Mouse (Mus musculus): Measurements from ENCODE around the gene Cks1b. TPM values are rescaled to one million over a fixed set of nuclear protein-coding genes. Genes with fewer than 3 reads are reported as not detected.

Cks1b gene
- polyA plus RNA-seq, 1 experiment from 2014 or later: 13.1 TPM

- Histone ChIP-seq H3K79me2 (ENCODE audit: inconsistent target) (peaks cover 20% of the 10 kb centered on the region), H3K36me3 (ENCODE audit: inconsistent target) (no peaks in the 10 kb centered on the region; the same call in 1 of the 2 replicates), H3K4me3 (ENCODE audit: inconsistent target) (peak overlapping the region; percentile 85), H3K27ac (no peak overlapping the region)
- WGBS (ENCODE audit: missing documents): 4% methylated on average over 37 of the region's 44 CpGs
Observed at GRCm38 (mm10) chr3:89395806-89396653, 22.2 kb downstream of the Cks1b start.

GRCm38 (mm10) chr3:89395419-89395805, 22.8 kb downstream of the Cks1b start:
- Histone ChIP-seq H3K4me3 (ENCODE audit: inconsistent target) (peak overlapping the region; percentile 85), H3K79me2 (ENCODE audit: inconsistent target) (peaks cover 27% of the 10 kb centered on the region), H3K27ac (peak overlapping the region; percentile 96), H3K36me3 (ENCODE audit: inconsistent target) (no peaks in the 10 kb centered on the region; the same call in 1 of the 2 replicates)
- 9% methylated on average over 10 of the region's 10 CpGs for WGBS (ENCODE audit: missing documents)

- Histone ChIP-seq H3K27ac (peak overlapping the region; percentile 96), H3K79me2 (ENCODE audit: inconsistent target) (peaks cover 32% of the 10 kb centered on the region), H3K4me3 (ENCODE audit: inconsistent target) (peak overlapping the region; percentile 85), H3K36me3 (ENCODE audit: inconsistent target) (no peaks in the 10 kb centered on the region; the same call in 1 of the 2 replicates)
- WGBS (ENCODE audit: missing documents): 0% methylated on average over 11 of the region's 12 CpGs
Observed at GRCm38 (mm10) chr3:89394894-89395256, 23.3 kb downstream of the Cks1b start.

GRCm38 (mm10) chr3:89394006-89394893, 23.9 kb downstream of the Cks1b start, which contains the start of gene Zbtb7b:
Zbtb7b (minus strand) TSS chr3:89394776.
- Histone ChIP-seq H3K79me2 (ENCODE audit: inconsistent target) (peaks cover 38% of the 10 kb centered on the region), H3K4me3 (ENCODE audit: inconsistent target) (peak within 1 kb of the TSS; percentile 85), H3K27ac (peak within 1 kb of the TSS; percentile 96), H3K36me3 (ENCODE audit: inconsistent target) (no peaks in the 10 kb centered on the region; the same call in 1 of the 2 replicates)
- WGBS (ENCODE audit: missing documents): under 1% methylated on average over 40 of the region's 42 CpGs

- Histone ChIP-seq H3K36me3 (ENCODE audit: inconsistent target) (no peaks in the 10 kb centered on the region), H3K27ac (peak overlapping the region; percentile 96), H3K79me2 (ENCODE audit: inconsistent target) (peaks cover 43% of the 10 kb centered on the region), H3K4me3 (ENCODE audit: inconsistent target) (peak overlapping the region; percentile 85)
- WGBS (ENCODE audit: missing documents): 5% methylated on average over 15 of the region's 15 CpGs
Observed at GRCm38 (mm10) chr3:89393605-89394004, 24.6 kb downstream of the Cks1b start.

GRCm38 (mm10) chr3:89392871-89393311, 25.3 kb downstream of the Cks1b start:
- H3K4me3 ChIP-seq (ENCODE audit: inconsistent target): peak overlapping the region; percentile 85
- H3K36me3 ChIP-seq (ENCODE audit: inconsistent target): no peaks in the 10 kb centered on the region
- peak overlapping the region; percentile 96 for H3K27ac ChIP-seq
- H3K79me2 ChIP-seq (ENCODE audit: inconsistent target): peaks cover 50% of the 10 kb centered on the region
- WGBS (ENCODE audit: missing documents): 0% methylated on average over 19 of the region's 24 CpGs

GRCm38 (mm10) chr3:89391663-89392511, 26.3 kb downstream of the Cks1b start:
- peak overlapping the region; percentile 96 for H3K27ac ChIP-seq
- peak overlapping the region; percentile 85 for H3K4me3 ChIP-seq (ENCODE audit: inconsistent target)
- no peaks in the 10 kb centered on the region for H3K36me3 ChIP-seq (ENCODE audit: inconsistent target)
- H3K79me2 ChIP-seq (ENCODE audit: inconsistent target): peaks cover 60% of the 10 kb centered on the region
- 1% methylated on average over 47 of the region's 56 CpGs for WGBS (ENCODE audit: missing documents)

DNA sequence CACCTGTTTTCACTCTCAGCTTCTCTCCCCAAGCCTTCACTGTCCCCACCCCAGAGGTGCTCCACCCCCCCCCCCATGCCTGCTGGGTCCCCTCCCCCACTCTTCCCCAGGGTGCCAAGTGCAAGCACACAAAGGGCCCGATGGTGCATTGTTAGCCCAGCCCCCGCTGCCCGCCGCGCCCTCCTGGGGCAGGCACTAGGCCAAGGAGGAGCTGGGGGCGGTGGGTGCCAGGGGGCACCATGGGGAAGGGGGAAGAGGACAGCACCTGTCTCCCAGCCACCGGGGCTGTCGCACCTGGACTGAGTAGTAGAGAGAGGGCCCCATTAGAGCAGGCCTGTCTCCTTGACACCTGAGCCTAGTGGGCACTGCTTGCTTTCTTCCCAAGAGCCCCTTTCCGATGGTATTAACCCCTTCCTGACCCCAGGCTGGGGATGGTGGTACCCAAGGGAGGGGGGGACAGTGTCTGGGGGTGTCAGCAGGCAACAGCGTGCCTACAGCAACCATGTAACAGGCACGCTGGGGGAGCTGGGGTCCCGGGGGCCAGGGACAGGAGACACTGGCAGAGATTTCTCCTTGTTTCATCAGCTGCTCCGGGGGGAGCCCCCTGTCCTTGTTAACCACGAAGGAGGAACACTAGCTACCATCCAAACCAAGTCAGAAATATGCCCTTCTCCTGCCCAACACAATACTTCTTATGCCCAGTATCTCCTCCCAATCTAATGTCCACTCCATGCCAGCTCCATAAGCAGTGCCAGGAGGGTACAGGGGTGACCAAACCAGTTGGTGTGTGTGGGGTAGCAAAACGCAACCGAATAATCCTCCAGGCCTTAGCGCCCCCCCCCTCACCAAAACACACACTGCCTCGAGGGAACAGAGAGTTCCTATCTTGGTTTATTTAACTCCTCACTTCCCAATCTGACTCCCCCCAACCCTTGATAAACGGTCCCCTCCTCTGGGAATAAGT, 27.2 kb downstream of the Cks1b start:
- Histone ChIP-seq H3K4me3 (ENCODE audit: inconsistent target) (peak overlapping the region; percentile 85), H3K79me2 (ENCODE audit: inconsistent target) (peaks cover 70% of the 10 kb centered on the region), H3K36me3 (ENCODE audit: inconsistent target) (no peaks in the 10 kb centered on the region), H3K27ac (peak overlapping the region; percentile 96)
- 25% methylated on average over 16 of the region's 19 CpGs for WGBS (ENCODE audit: missing documents)

DNA sequence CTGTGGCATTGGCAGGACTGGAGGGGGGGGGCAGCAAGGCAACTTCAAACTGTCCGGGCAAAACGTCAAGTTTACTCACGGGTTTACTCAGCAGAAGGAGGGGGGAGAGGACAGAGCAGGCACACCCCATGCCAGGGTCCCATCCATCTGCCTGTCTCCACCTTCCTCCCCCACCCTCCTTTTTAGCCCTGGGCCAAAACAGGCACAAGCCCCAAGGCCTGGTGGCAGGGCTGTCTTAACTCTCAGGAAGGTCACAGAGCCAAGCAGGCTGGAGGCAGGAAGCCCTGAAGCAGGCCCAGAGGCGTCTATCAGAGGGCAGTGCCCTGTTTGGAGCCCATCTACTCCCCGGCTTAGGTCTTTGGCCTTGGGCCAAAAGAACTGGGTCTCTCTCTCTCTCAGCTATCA, 28.1 kb downstream of the Cks1b start:
- no peaks in the 10 kb centered on the region for H3K36me3 ChIP-seq (ENCODE audit: inconsistent target)
- H3K79me2 ChIP-seq (ENCODE audit: inconsistent target): peaks cover 78% of the 10 kb centered on the region
- H3K4me3 ChIP-seq (ENCODE audit: inconsistent target): no peak overlapping the region; the same call in 1 of the 2 replicates
- WGBS (ENCODE audit: missing documents): 40% methylated on average over 5 of the region's 5 CpGs
- peak overlapping the region; percentile 96 for H3K27ac ChIP-seq

GRCm38 (mm10) chr3:89388901-89389740, 29.1 kb downstream of the Cks1b start:
- 26% methylated on average over 6 of the region's 6 CpGs for WGBS (ENCODE audit: missing documents)
- H3K4me3 ChIP-seq (ENCODE audit: inconsistent target): peak overlapping the region; percentile 2; the same call in 1 of the 2 replicates
- H3K27ac ChIP-seq: peak overlapping the region; percentile 96

GRCm38 (mm10) chr3:89388134-89388881, 29.9 kb downstream of the Cks1b start:
- Histone ChIP-seq H3K27ac (peak overlapping the region; percentile 96), H3K36me3 (ENCODE audit: inconsistent target) (no peaks in the 10 kb centered on the region), H3K79me2 (ENCODE audit: inconsistent target) (peaks cover 96% of the 10 kb centered on the region), H3K4me3 (ENCODE audit: inconsistent target) (no peak overlapping the region)
- WGBS (ENCODE audit: missing documents): 48% methylated on average over 11 of the region's 11 CpGs

More at GRCm38 (mm10) chr3:89388901-89389740, 29.1 kb downstream of the Cks1b start:
- Histone ChIP-seq H3K79me2 (ENCODE audit: inconsistent target) (peaks cover 88% of the 10 kb centered on the region), H3K36me3 (ENCODE audit: inconsistent target) (no peaks in the 10 kb centered on the region)

DNA sequence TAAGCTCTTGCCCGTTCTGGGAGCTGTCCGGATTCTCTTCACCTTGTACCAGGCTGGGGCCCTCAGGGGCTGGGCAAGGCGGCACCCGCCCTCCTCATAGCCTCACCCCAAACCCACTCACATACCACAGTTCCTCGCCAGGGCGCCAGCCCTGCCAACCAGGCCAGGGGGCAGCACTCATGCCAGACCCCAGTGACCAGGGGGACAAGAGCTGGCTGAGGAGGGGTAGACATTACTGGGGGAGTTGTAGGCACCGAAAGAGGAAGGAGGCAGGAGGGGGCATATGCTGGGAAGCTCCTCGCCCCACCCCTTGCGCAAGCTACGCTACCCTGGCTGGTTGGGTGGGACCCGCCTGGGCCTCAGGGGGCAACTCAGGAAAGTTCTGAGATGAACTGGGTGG, 30.6 kb downstream of the Cks1b start:
- H3K27ac ChIP-seq: peak overlapping the region; percentile 19
- no peak overlapping the region for H3K4me3 ChIP-seq (ENCODE audit: inconsistent target)
- 34% methylated on average over 11 of the region's 11 CpGs for WGBS (ENCODE audit: missing documents)
- H3K36me3 ChIP-seq (ENCODE audit: inconsistent target): no peaks in the 10 kb centered on the region; the same call in 1 of the 2 replicates
- peaks cover 98% of the 10 kb centered on the region for H3K79me2 ChIP-seq (ENCODE audit: inconsistent target)
